Mouse (Mus musculus) intestine, embryonic 15.5 days (tissue): ENCODE data around the gene P3h2. TPM values are rescaled to one million over a fixed set of nuclear protein-coding genes. Genes with fewer than 3 reads are reported as not detected.

Experiments used
- ATAC-seq: fragments of 200-750 bp; cut with Nextera tagmentation; 2 replicates; pipeline ENCODE4 v1.8.0; 2017; ENCODE audit warnings: moderate TSS enrichment, moderate library complexity
- H3K27ac ChIP-seq: fragments of 300-500 bp; sonication (generic); 2 replicates; pipeline ENCODE4 v1.5.1; 2015; ENCODE audit warnings: mild to moderate bottlenecking, inconsistent platforms
- H3K27me3 ChIP-seq: fragments of 300-500 bp; sonication (generic); replicated peaks from 2 replicates; pipeline ENCODE4 v1.6.1; 2015; ENCODE audit warnings: inconsistent platforms
- H3K36me3 ChIP-seq: fragments of 300-500 bp; sonication (generic); 2 replicates; pipeline ENCODE4 v1.6.1; 2015; ENCODE audit warnings: inconsistent platforms
- H3K4me1 ChIP-seq: fragments of 300-500 bp; sonication (generic); replicated peaks from 2 replicates; pipeline ENCODE4 v1.6.1; 2015; ENCODE audit warnings: inconsistent platforms
- H3K4me2 ChIP-seq: fragments of 300-500 bp; sonication (generic); replicated peaks from 2 replicates; pipeline ENCODE4 v1.6.1; 2015; ENCODE audit warnings: mild to moderate bottlenecking, inconsistent platforms
- H3K4me3 ChIP-seq: fragments of 300-500 bp; sonication (generic); replicated peaks from 2 replicates; pipeline ENCODE4 v1.5.1; 2015; ENCODE audit warnings: inconsistent platforms
- H3K9ac ChIP-seq: fragments of 300-500 bp; sonication (generic); 2 replicates; pipeline ENCODE4 v1.6.1; 2015; ENCODE audit warnings: inconsistent platforms
- H3K9me3 ChIP-seq: fragments of 300-500 bp; sonication (generic); 2 replicates; pipeline ENCODE4 v1.6.1; 2016; ENCODE audit warnings: inconsistent platforms
- WGBS: fragments of 180-500 bp; shearing (Covaris S2); methylation state at CpG from one replicate; pipeline ENCODE4 v1.1.7; 2015; 5-methylcytosine and 5-hydroxymethylcytosine counted together
- polyA plus RNA-seq: library from polyadenylated mRNA; unstranded; fragments of >200 nt; fragmentation: Nextera tagmentation; extraction: Ambion mirVana; gene quantifications from 2 replicates; pipeline ENCODE4 v1.2.1, GENCODE M21; 2015

P3h2 gene
- polyA plus RNA-seq, 1 experiment from 2014 or later = 3.0 TPM

GRCm38 (mm10) chr16:25970193-25970592, 135.4 kb downstream of the P3h2 start:
- ATAC-seq = no peak
- Histone ChIP-seq H3K4me2 (no peak overlapping the region), H3K36me3 (no peaks in the 10 kb centered on the region), H3K4me1 (no peaks in the 10 kb centered on the region), H3K4me3 (no peak overlapping the region), H3K9ac (no peak overlapping the region), H3K27ac (no peak overlapping the region), H3K27me3 (no peaks in the 10 kb centered on the region), H3K9me3 (no peaks in the 10 kb centered on the region)
- WGBS = 86% methylated on average over 6 of the region's 6 CpGs

- Histone ChIP-seq H3K36me3 (no peaks in the 10 kb centered on the region), H3K9me3 (no peaks in the 10 kb centered on the region), H3K27me3 (no peaks in the 10 kb centered on the region), H3K4me2 (no peak overlapping the region), H3K9ac (no peak overlapping the region), H3K4me3 (no peak overlapping the region), H3K4me1 (no peaks in the 10 kb centered on the region), H3K27ac (no peak overlapping the region)
- ATAC-seq = no peak
- 10% methylated on average over 3 of the region's 3 CpGs for WGBS
Measured at GRCm38 (mm10) chr16:25967297-25967696, 138.3 kb downstream of the P3h2 start.

- no peaks in the 10 kb centered on the region for H3K36me3 ChIP-seq
- no peak for ATAC-seq
- 22% methylated on average over 3 of the region's 3 CpGs for WGBS
Measured at GRCm38 (mm10) chr16:25963856-25964255, 141.7 kb downstream of the P3h2 start.

GRCm38 (mm10) chr16:25960345-25960744, 145.2 kb downstream of the P3h2 start:
- Histone ChIP-seq H3K4me2 (no peak overlapping the region), H3K27ac (no peak overlapping the region), H3K9ac (no peak overlapping the region), H3K36me3 (no peaks in the 10 kb centered on the region), H3K9me3 (no peaks in the 10 kb centered on the region), H3K4me1 (no peaks in the 10 kb centered on the region), H3K27me3 (no peaks in the 10 kb centered on the region), H3K4me3 (no peak overlapping the region)
- no peak for ATAC-seq
- WGBS = 93% methylated on average over 7 of the region's 7 CpGs

More at GRCm38 (mm10) chr16:25963856-25964255, 141.7 kb downstream of the P3h2 start:
- no peaks in the 10 kb centered on the region for H3K9me3 ChIP-seq
- H3K27me3 ChIP-seq = no peaks in the 10 kb centered on the region
- H3K9ac ChIP-seq = no peak overlapping the region
- H3K4me1 ChIP-seq = no peaks in the 10 kb centered on the region
- H3K27ac ChIP-seq = no peak overlapping the region
- no peak overlapping the region for H3K4me2 ChIP-seq
- H3K4me3 ChIP-seq = no peak overlapping the region

- 90% methylated on average over 5 of the region's 5 CpGs for WGBS
- Histone ChIP-seq H3K4me1 (no peaks in the 10 kb centered on the region), H3K27ac (no peak overlapping the region), H3K4me3 (no peak overlapping the region), H3K9me3 (no peaks in the 10 kb centered on the region), H3K27me3 (no peaks in the 10 kb centered on the region), H3K4me2 (no peak overlapping the region), H3K36me3 (no peaks in the 10 kb centered on the region), H3K9ac (no peak overlapping the region)
- ATAC-seq = no peak
Measured at GRCm38 (mm10) chr16:25959929-25960328, 145.7 kb downstream of the P3h2 start.

GRCm38 (mm10) chr16:25958650-25959238, 146.8 kb downstream of the P3h2 start:
- H3K9me3 ChIP-seq = no peaks in the 10 kb centered on the region
- no peak overlapping the region for H3K9ac ChIP-seq
- ATAC-seq = no peak
- H3K4me3 ChIP-seq = no peak overlapping the region
- no peak overlapping the region for H3K4me2 ChIP-seq
- 72% methylated on average over 7 of the region's 7 CpGs for WGBS
- no peaks in the 10 kb centered on the region for H3K27me3 ChIP-seq
- no peaks in the 10 kb centered on the region for H3K36me3 ChIP-seq
- H3K27ac ChIP-seq = no peak overlapping the region
- no peaks in the 10 kb centered on the region for H3K4me1 ChIP-seq

GRCm38 (mm10) chr16:25958213-25958612, 147.4 kb downstream of the P3h2 start:
- ATAC-seq = no peak

GRCm38 (mm10) chr16:25956831-25957230, 148.8 kb downstream of the P3h2 start:
- Histone ChIP-seq H3K27ac (no peak overlapping the region), H3K9me3 (no peaks in the 10 kb centered on the region), H3K4me2 (no peak overlapping the region), H3K4me3 (no peak overlapping the region), H3K9ac (no peak overlapping the region), H3K27me3 (no peaks in the 10 kb centered on the region), H3K36me3 (no peaks in the 10 kb centered on the region), H3K4me1 (no peaks in the 10 kb centered on the region)
- no peak for ATAC-seq
- 86% methylated on average over 6 of the region's 6 CpGs for WGBS

More at GRCm38 (mm10) chr16:25958213-25958612, 147.4 kb downstream of the P3h2 start:
- H3K4me3 ChIP-seq = no peak overlapping the region
- H3K27ac ChIP-seq = no peak overlapping the region
- H3K9ac ChIP-seq = no peak overlapping the region
- no peaks in the 10 kb centered on the region for H3K27me3 ChIP-seq
- no peaks in the 10 kb centered on the region for H3K36me3 ChIP-seq
- H3K9me3 ChIP-seq = no peaks in the 10 kb centered on the region
- H3K4me1 ChIP-seq = no peaks in the 10 kb centered on the region
- H3K4me2 ChIP-seq = no peak overlapping the region
- WGBS = 91% methylated on average over 10 of the region's 10 CpGs

- no peak for ATAC-seq
- WGBS = 84% methylated on average over 3 of the region's 3 CpGs
- no peak overlapping the region for H3K4me2 ChIP-seq
Measured at GRCm38 (mm10) chr16:25954614-25955013, 151.0 kb downstream of the P3h2 start.

GRCm38 (mm10) chr16:25953359-25953758, 152.2 kb downstream of the P3h2 start:
- Histone ChIP-seq H3K4me2 (no peak overlapping the region), H3K4me1 (no peaks in the 10 kb centered on the region), H3K9ac (no peak overlapping the region), H3K9me3 (no peaks in the 10 kb centered on the region), H3K36me3 (no peaks in the 10 kb centered on the region), H3K27me3 (no peaks in the 10 kb centered on the region), H3K27ac (no peak overlapping the region), H3K4me3 (no peak overlapping the region)
- ATAC-seq = no peak
- 72% methylated on average over 5 of the region's 5 CpGs for WGBS

More at GRCm38 (mm10) chr16:25954614-25955013, 151.0 kb downstream of the P3h2 start:
- Histone ChIP-seq H3K27me3 (no peaks in the 10 kb centered on the region), H3K27ac (no peak overlapping the region), H3K9me3 (no peaks in the 10 kb centered on the region), H3K4me3 (no peak overlapping the region), H3K9ac (no peak overlapping the region), H3K36me3 (no peaks in the 10 kb centered on the region), H3K4me1 (no peaks in the 10 kb centered on the region)

GRCm38 (mm10) chr16:25952005-25952404, 153.6 kb downstream of the P3h2 start:
- H3K9ac ChIP-seq = no peak overlapping the region
- no peak overlapping the region for H3K27ac ChIP-seq
- H3K4me1 ChIP-seq = no peaks in the 10 kb centered on the region
- no peaks in the 10 kb centered on the region for H3K27me3 ChIP-seq
- no peak overlapping the region for H3K4me3 ChIP-seq
- 69% methylated on average over 2 of the region's 2 CpGs for WGBS
- H3K9me3 ChIP-seq = no peaks in the 10 kb centered on the region
- no peaks in the 10 kb centered on the region for H3K36me3 ChIP-seq
- H3K4me2 ChIP-seq = no peak overlapping the region
- no peak for ATAC-seq

GRCm38 (mm10) chr16:25948067-25948466, 157.5 kb downstream of the P3h2 start:
- ATAC-seq = no peak
- H3K4me1 ChIP-seq = no peaks in the 10 kb centered on the region
- no peak overlapping the region for H3K9ac ChIP-seq
- no peak overlapping the region for H3K4me3 ChIP-seq
- H3K27me3 ChIP-seq = no peaks in the 10 kb centered on the region
- no peak overlapping the region for H3K4me2 ChIP-seq
- H3K36me3 ChIP-seq = no peaks in the 10 kb centered on the region
- 62% methylated on average over 1 of the region's 1 CpGs for WGBS
- H3K27ac ChIP-seq = no peak overlapping the region
- no peaks in the 10 kb centered on the region for H3K9me3 ChIP-seq

GRCm38 (mm10) chr16:25945151-25945955, 160.2 kb downstream of the P3h2 start:
- Histone ChIP-seq H3K4me1 (no peaks in the 10 kb centered on the region), H3K9me3 (no peaks in the 10 kb centered on the region), H3K4me3 (no peak overlapping the region), H3K9ac (no peak overlapping the region), H3K36me3 (no peaks in the 10 kb centered on the region), H3K4me2 (no peak overlapping the region), H3K27me3 (no peaks in the 10 kb centered on the region), H3K27ac (no peak overlapping the region)
- ATAC-seq = no peak
- 43% methylated on average over 12 of the region's 12 CpGs for WGBS
